Mouse (Mus musculus): Measurements from ENCODE around the gene Cyp26a1.

- TF ChIP-seq CTCF (IDR thresholded peaks at IDR 0.05; ENCODE audit: low read depth): no peak
- no peak for TF ChIP-seq EP300 (IDR thresholded peaks at IDR 0.05; ENCODE audit: low read depth)
Measured at GRCm38 (mm10) chr19:37697335-37697636, 312 bp upstream of the Cyp26a1 start.
